Mouse (Mus musculus) ES-Bruce4 (cell line): ENCODE measurements around the gene Selenoh. TPM values are rescaled to one million over a fixed set of nuclear protein-coding genes. Genes with fewer than 3 reads are reported as not detected.
"Not testable (repeated sequence)": the region's sequence is repeated elsewhere in the genome, so short reads cannot be mapped to it uniquely, and the experiment has no call there.

Experiments
- H3K27ac ChIP-seq: 2 replicates; pipeline ENCODE4 v1.5.1; 2012; ENCODE audit warnings: low read length, inconsistent platforms; ENCODE audit not compliant: insufficient read depth
- H3K27me3 ChIP-seq: 2 replicates; pipeline ENCODE4 v1.6.1; 2012; ENCODE audit warnings: mild to moderate bottlenecking, low read length, inconsistent platforms; ENCODE audit not compliant: control insufficient read depth, poor library complexity, insufficient read depth, severe bottlenecking
- H3K36me3 ChIP-seq: 2 replicates; pipeline ENCODE4 v1.6.1; 2012; ENCODE audit warnings: inconsistent platforms, mild to moderate bottlenecking, low read length, moderate library complexity; ENCODE audit not compliant: control insufficient read depth, poor library complexity, insufficient read depth, severe bottlenecking
- H3K4me1 ChIP-seq: one replicate; pipeline ENCODE4 v1.8.1; 2011; ENCODE audit warnings: low read length; ENCODE audit not compliant: control insufficient read depth, insufficient read depth
- H3K4me3 ChIP-seq: 2 replicates; pipeline ENCODE4 v1.5.1; 2011; ENCODE audit warnings: low read depth, mild to moderate bottlenecking, low read length
- H3K9ac ChIP-seq: 2 replicates; pipeline ENCODE4 v1.6.1; 2012; ENCODE audit warnings: low read depth, mild to moderate bottlenecking, inconsistent platforms; ENCODE audit not compliant: poor library complexity, severe bottlenecking
- H3K9me3 ChIP-seq: replicated peaks from 2 replicates; pipeline ENCODE4 v1.6.1; 2012; ENCODE audit warnings: mild to moderate bottlenecking, low read length, inconsistent platforms; ENCODE audit not compliant: control insufficient read depth, poor library complexity, insufficient read depth, severe bottlenecking
- CTCF ChIP-seq: IDR thresholded peaks from one replicate; pipeline ENCODE4 v1.8.1; 2011; ENCODE audit warnings: low read depth, low read length
- EP300 ChIP-seq: IDR thresholded peaks from 2 replicates; pipeline ENCODE4 v1.6.1; 2011; ENCODE audit warnings: low read depth, low read length; ENCODE audit not compliant: insufficient read depth
- POLR2A ChIP-seq: IDR thresholded peaks from one replicate; pipeline ENCODE4 v1.8.1; 2011; ENCODE audit warnings: low read length; ENCODE audit not compliant: insufficient read depth
- polyA plus RNA-seq: library from polyadenylated mRNA; stranded (reverse); fragments of >200 nt; gene quantifications from 2 replicates; pipeline ENCODE4 v1.2.4, GENCODE M21; 2011; ENCODE audit warnings: low read depth; ENCODE audit not compliant: missing spikeins, insufficient read depth, insufficient read length

The Selenoh gene
- polyA plus RNA-seq, 1 experiment, result 194 TPM

- TF ChIP-seq EP300, result no peak
- TF ChIP-seq POLR2A, result peak; percentile 48
Measured at GRCm38 (mm10) chr2:84677968-84678880, 7.7 kb upstream of the Selenoh start, which contains the start of the genes Gm28635 and Med19. TSS of gene Gm28635 (minus strand) at chr2:84678041. TSS of gene Med19 (plus strand) at chr2:84678402.

GRCm38 (mm10) chr2:84677270-84677967 is 6.8 kb upstream of the Selenoh start:
- Histone ChIP-seq H3K4me1 (no peaks in the 10 kb centered on the region), H3K36me3 (peaks cover 45% of the 10 kb centered on the region), H3K27me3 (no peaks in the 10 kb centered on the region), H3K4me3 (peak overlapping the region; percentile 94), H3K27ac (peak overlapping the region; percentile 51; the same call in 1 of the 2 replicates), H3K9ac (peak overlapping the region; percentile 79), H3K9me3 (no peaks in the 10 kb centered on the region)
- TF ChIP-seq EP300 (no peak), CTCF (peak; percentile 35)

More at GRCm38 (mm10) chr2:84677968-84678880, 7.7 kb upstream of the Selenoh start, which contains the start of the genes Gm28635 and Med19:
- Histone ChIP-seq H3K4me1 (no peaks in the 10 kb centered on the region), H3K9me3 (no peaks in the 10 kb centered on the region), H3K4me3 (peak within 1 kb of the TSS; percentile 98), H3K27me3 (no peaks in the 10 kb centered on the region), H3K36me3 (peaks cover 37% of the 10 kb centered on the region), H3K27ac (peak within 1 kb of the TSS; percentile 51; the same call in 1 of the 2 replicates), H3K9ac (peak within 1 kb of the TSS; percentile 85)

- H3K36me3 ChIP-seq, result peaks cover 56% of the 10 kb centered on the region
Measured at GRCm38 (mm10) chr2:84671535-84671934, 965 bp upstream of the Selenoh start.

GRCm38 (mm10) chr2:84669828-84670568 is 572 bp downstream of the Selenoh start:
- no peak for TF ChIP-seq POLR2A
- TF ChIP-seq CTCF, result no peak
- no peak for TF ChIP-seq EP300
- H3K36me3 ChIP-seq, result peaks cover 40% of the 10 kb centered on the region
- H3K27ac ChIP-seq, result peak overlapping the region; percentile 99
- H3K9me3 ChIP-seq, result no peaks in the 10 kb centered on the region
- H3K27me3 ChIP-seq, result no peaks in the 10 kb centered on the region
- peak overlapping the region; percentile 95 for H3K4me3 ChIP-seq
- peak overlapping the region; percentile 97 for H3K9ac ChIP-seq
- H3K4me1 ChIP-seq, result no peaks in the 10 kb centered on the region

More at GRCm38 (mm10) chr2:84671535-84671934, 965 bp upstream of the Selenoh start:
- H3K27me3 ChIP-seq, H3K4me1 ChIP-seq, H3K9me3 ChIP-seq, H3K4me3 ChIP-seq: not testable (repeated sequence)
- 0 out of 2 replicates have a peak overlapping the region, but pooled peaks have one; percentile 98 for H3K27ac ChIP-seq
- peak overlapping the region; percentile 97 for H3K9ac ChIP-seq

GRCm38 (mm10) chr2:84666081-84666480 is 4.5 kb downstream of the Selenoh start:
- Histone ChIP-seq H3K27me3 (no peaks in the 10 kb centered on the region), H3K9me3 (no peaks in the 10 kb centered on the region), H3K36me3 (peaks cover 16% of the 10 kb centered on the region), H3K4me3 (no peak overlapping the region), H3K4me1 (no peaks in the 10 kb centered on the region), H3K9ac (no peak overlapping the region), H3K27ac (no peak overlapping the region)
- TF ChIP-seq POLR2A, result no peak
- no peak for TF ChIP-seq CTCF
- no peak for TF ChIP-seq EP300
